Comparison of ENCODE assay signal across 24 mouse cellular contexts in genomic region chr17:62905692-62906445, GRCm38 (mm10). TPM values are rescaled to one million over a fixed set of nuclear protein-coding genes. Genes with fewer than 3 reads are reported as not detected.
A peak's percentile ranks its signal among the peaks of the same experiment; 100 is the strongest.
DNase-seq lines count a peak whose midpoint lies in the region; ATAC-seq and TF ChIP-seq lines count a peak whose summit lies in the region.
"Had no signal": no experiment of that assay in that cellular context is flagged by ENCODE, and none has a peak within 500 bp of the region (broad histone marks: within the 10 kb centered on the region; RNA-seq: fewer than 3 reads in every experiment).

No protein-coding gene starts in this region.

- DNase-seq in midbrain, embryonic 10.5 days (ENCODE audit: low spot score), result no peak
- DNase-seq in embryonic facial prominence, embryonic 14.5 days (ENCODE audit: low spot score), result no peak
- no peak for DNase-seq in hindbrain, postnatal 0 days (ENCODE audit: low spot score)
- DNase-seq in left cerebral cortex, postnatal 14 days (ENCODE audit: low spot score in 2 of 2), result no peak
- no peak for DNase-seq in kidney, adult 11 months
- DNase-seq: adrenal gland, adult 2 months; cerebellum, adult 11-12 months; gastrocnemius, postnatal 25 days; heart, adult 2 months; heart, postnatal 36 days; kidney, adult 9 months; kidney, postnatal 14 days; liver, postnatal 0 days; right cerebral cortex, postnatal 14 days; spleen, adult 18-20 months; thymus, postnatal 25 days had no signal

- peak; percentile 74; the same call in 1 of the 2 replicates for ATAC-seq in midbrain, embryonic 12.5 days (ENCODE audit: low FRiP score, low read depth)
- no peak for ATAC-seq in embryonic facial prominence, embryonic 14.5 days (ENCODE audit: low read depth)
- ATAC-seq in hindbrain, postnatal 0 days, result 0 out of 2 replicates have a peak, but pooled peaks have one; percentile 24
- no peak for ATAC-seq in neural tube, embryonic 15.5 days (ENCODE audit: low FRiP score)
- ATAC-seq: liver, postnatal 0 days; lung, postnatal 0 days had no signal

- peak overlapping the region; percentile 11; the same call in 1 of the 2 replicates for H3K27ac ChIP-seq in midbrain, embryonic 12.5 days (replicated peaks)
- no peak overlapping the region for H3K27ac ChIP-seq in midbrain, embryonic 10.5 days (replicated peaks)
- no peak overlapping the region for H3K27ac ChIP-seq in embryonic facial prominence, embryonic 14.5 days (replicated peaks; ENCODE audit: low read depth, low read length)
- no peak overlapping the region for H3K27ac ChIP-seq in hindbrain, postnatal 0 days
- no peak overlapping the region for H3K27ac ChIP-seq in neural tube, embryonic 15.5 days (replicated peaks)
- H3K27ac ChIP-seq: forebrain, embryonic 10.5 days; heart, adult 2 months; heart, embryonic 13.5 days; limb, embryonic 12.5 days; macrophage had no signal

- H3K4me2 ChIP-seq in midbrain, embryonic 12.5 days (replicated peaks), result 0 out of 2 replicates have a peak overlapping the region, but pooled peaks have one; percentile 2
- 0 out of 2 replicates have a peak overlapping the region, but pooled peaks have one; percentile 11 for H3K4me2 ChIP-seq in embryonic facial prominence, embryonic 14.5 days (ENCODE audit: low read depth, low read length)
- peak overlapping the region; percentile 1; the same call in 1 of the 2 replicates for H3K4me2 ChIP-seq in hindbrain, postnatal 0 days (ENCODE audit: low read depth, low read length)
- H3K4me2 ChIP-seq in neural tube, embryonic 15.5 days, result peak overlapping the region; percentile 45
- H3K4me2 ChIP-seq: heart, embryonic 13.5 days; limb, embryonic 12.5 days; liver, embryonic 11.5 days had no signal

- 55% methylated on average over 16 of the region's 16 CpGs for WGBS in midbrain, embryonic 12.5 days
- WGBS in midbrain, embryonic 10.5 days, result 78% methylated on average over 16 of the region's 16 CpGs
- 44% methylated on average over 16 of the region's 16 CpGs for WGBS in embryonic facial prominence, embryonic 14.5 days
- 52% methylated on average over 16 of the region's 16 CpGs for WGBS in hindbrain, postnatal 0 days
- WGBS in neural tube, embryonic 15.5 days, result 42% methylated on average over 16 of the region's 16 CpGs

- H3K36me3 ChIP-seq in midbrain, embryonic 12.5 days, result no peaks in the 10 kb centered on the region
- H3K36me3 ChIP-seq in midbrain, embryonic 10.5 days, result no peaks in the 10 kb centered on the region
- no peaks in the 10 kb centered on the region for H3K36me3 ChIP-seq in embryonic facial prominence, embryonic 14.5 days (ENCODE audit: control insufficient read depth, insufficient read depth, low read length)
- no peaks in the 10 kb centered on the region for H3K36me3 ChIP-seq in hindbrain, postnatal 0 days (ENCODE audit: insufficient read depth, low read length)
- H3K36me3 ChIP-seq in neural tube, embryonic 15.5 days, result no peaks in the 10 kb centered on the region
- H3K36me3 ChIP-seq: forebrain, embryonic 10.5 days; heart, embryonic 13.5 days; limb, embryonic 12.5 days had no signal

- no peak for TF ChIP-seq CTCF in hindbrain, postnatal 0 days (IDR thresholded peaks at IDR 0.05; ENCODE audit: low read depth)

- H3K27me3 ChIP-seq in midbrain, embryonic 12.5 days, result no peaks in the 10 kb centered on the region
- H3K27me3 ChIP-seq in midbrain, embryonic 10.5 days (ENCODE audit: low read depth, poor library complexity, severe bottlenecking), result no peaks in the 10 kb centered on the region
- H3K27me3 ChIP-seq in embryonic facial prominence, embryonic 14.5 days (replicated peaks; ENCODE audit: control insufficient read depth, insufficient read depth, low read length), result 0 out of 2 replicates have a peak, but pooled peaks cover 3% of the 10 kb centered on the region
- no peaks in the 10 kb centered on the region for H3K27me3 ChIP-seq in hindbrain, postnatal 0 days (ENCODE audit: insufficient read depth, low read length)
- H3K27me3 ChIP-seq in neural tube, embryonic 15.5 days (replicated peaks), result no peaks in the 10 kb centered on the region
- H3K27me3 ChIP-seq: heart, embryonic 13.5 days; limb, embryonic 12.5 days had no signal

- H3K4me3 ChIP-seq in midbrain, embryonic 12.5 days, result no peak overlapping the region
- H3K4me3 ChIP-seq in midbrain, embryonic 10.5 days, result no peak overlapping the region
- no peak overlapping the region for H3K4me3 ChIP-seq in embryonic facial prominence, embryonic 14.5 days (ENCODE audit: low read depth, low read length)
- H3K4me3 ChIP-seq in hindbrain, postnatal 0 days (ENCODE audit: low read length), result no peak overlapping the region
- no peak overlapping the region for H3K4me3 ChIP-seq in neural tube, embryonic 15.5 days (replicated peaks)
- H3K4me3 ChIP-seq: forebrain, embryonic 10.5 days; heart, adult 2 months; heart, embryonic 13.5 days; limb, embryonic 12.5 days had no signal

- intact Hi-C loops in left cerebral cortex, postnatal 14 days (cut with DNase I), result no loop called here

- H3K9me3 ChIP-seq in midbrain, embryonic 12.5 days, result no peaks in the 10 kb centered on the region
- no peaks in the 10 kb centered on the region for H3K9me3 ChIP-seq in midbrain, embryonic 10.5 days (replicated peaks)
- no peaks in the 10 kb centered on the region for H3K9me3 ChIP-seq in embryonic facial prominence, embryonic 14.5 days (ENCODE audit: control insufficient read depth, low read length)
- H3K9me3 ChIP-seq in hindbrain, postnatal 0 days (ENCODE audit: low read length), result no peaks in the 10 kb centered on the region
- H3K9me3 ChIP-seq in neural tube, embryonic 15.5 days (replicated peaks), result no peaks in the 10 kb centered on the region
- H3K9me3 ChIP-seq: forebrain, embryonic 10.5 days; heart, embryonic 13.5 days; limb, embryonic 12.5 days had no signal

- H3K4me1 ChIP-seq in midbrain, embryonic 12.5 days, result peaks cover 5% of the 10 kb centered on the region
- H3K4me1 ChIP-seq in midbrain, embryonic 10.5 days, result peaks cover 3% of the 10 kb centered on the region; the same call in 1 of the 2 replicates
- 0 out of 2 replicates have a peak, but pooled peaks cover 2% of the 10 kb centered on the region for H3K4me1 ChIP-seq in embryonic facial prominence, embryonic 14.5 days (ENCODE audit: control insufficient read depth, insufficient read depth, low read length)
- H3K4me1 ChIP-seq in hindbrain, postnatal 0 days (ENCODE audit: insufficient read depth, low read length), result no peaks in the 10 kb centered on the region
- H3K4me1 ChIP-seq in neural tube, embryonic 15.5 days, result peaks cover 6% of the 10 kb centered on the region
- H3K4me1 ChIP-seq: heart, embryonic 13.5 days; limb, embryonic 12.5 days had no signal

- no peak overlapping the region for H3K9ac ChIP-seq in midbrain, embryonic 12.5 days (replicated peaks)
- H3K9ac ChIP-seq in embryonic facial prominence, embryonic 14.5 days (ENCODE audit: low read depth, low read length), result no peak overlapping the region
- no peak overlapping the region for H3K9ac ChIP-seq in hindbrain, postnatal 0 days (replicated peaks; ENCODE audit: low read length)
- H3K9ac ChIP-seq in neural tube, embryonic 15.5 days (replicated peaks), result no peak overlapping the region
- H3K9ac ChIP-seq: heart, embryonic 13.5 days; limb, embryonic 12.5 days; liver, postnatal 0 days had no signal

RNA-seq across cellular contexts. Expression of gene Efna5, which starts 24.8 kb away (rescaled TPM):
- 85.4 and 115 TPM in 2 replicates for polyA plus RNA-seq in midbrain, embryonic 12.5 days (2016; fragmentation: Nextera tagmentation; extraction: Ambion mirVana)
- polyA plus RNA-seq in midbrain, embryonic 10.5 days (2016; fragmentation: Nextera tagmentation; extraction: Ambion mirVana), result 58.8 and 80.0 TPM in 2 replicates
- 56.6 and 63.1 TPM in 2 replicates for polyA plus RNA-seq in embryonic facial prominence, embryonic 14.5 days (2014; fragmentation: Nextera tagmentation; extraction: Ambion mirVana)
- total RNA-seq in hindbrain, postnatal 0 days (2014; rRNA removed), result 5.3 and 5.4 TPM in 2 replicates
- polyA plus RNA-seq in hindbrain, postnatal 0 days (2015; fragmentation: Nextera tagmentation; extraction: Ambion mirVana), result 38.8 and 40.2 TPM in 2 replicates
- 44.4 and 46.0 TPM in 2 replicates for polyA plus RNA-seq in neural tube, embryonic 15.5 days (2015; fragmentation: Nextera tagmentation; extraction: Ambion mirVana)
- 10 to 100 TPM; 45.0 to 50.8 TPM for total RNA-seq in left cerebral cortex, postnatal 14 days (2021)
- polyA plus RNA-seq: macrophage had no signal

Comparison
In these comparisons a context has a peak if more than half of its experiments do, and no peak if none do; other contexts are left out.
1. ATAC-seq: peak in midbrain, embryonic 12.5 days (single experiment) and hindbrain, postnatal 0 days (single experiment); none in embryonic facial prominence, embryonic 14.5 days (single experiment) and neural tube, embryonic 15.5 days (single experiment).
2. Peak in every context shown above with its lines, with median percentiles within 50 percentile points of each other: H3K4me2 ChIP-seq.